Mouse (Mus musculus) ovary, postnatal 10 days (tissue): Measurements from ENCODE around the gene Tjp1.

Experiments
- DNase-seq: peaks from one replicate; pipeline ENCODE4 v3.0.0; 2022; ENCODE audit warnings: low spot score

The Tjp1 gene

GRCm38 (mm10) chr7:65431018-65431695 is 96.4 kb downstream of the Tjp1 start:
- no peak for DNase-seq

GRCm38 (mm10) chr7:65430401-65430800 is 97.2 kb downstream of the Tjp1 start:
- DNase-seq, result no peak

- DNase-seq, result no peak
Observed at GRCm38 (mm10) chr7:65424519-65424918, 103.1 kb downstream of the Tjp1 start.

DNA sequence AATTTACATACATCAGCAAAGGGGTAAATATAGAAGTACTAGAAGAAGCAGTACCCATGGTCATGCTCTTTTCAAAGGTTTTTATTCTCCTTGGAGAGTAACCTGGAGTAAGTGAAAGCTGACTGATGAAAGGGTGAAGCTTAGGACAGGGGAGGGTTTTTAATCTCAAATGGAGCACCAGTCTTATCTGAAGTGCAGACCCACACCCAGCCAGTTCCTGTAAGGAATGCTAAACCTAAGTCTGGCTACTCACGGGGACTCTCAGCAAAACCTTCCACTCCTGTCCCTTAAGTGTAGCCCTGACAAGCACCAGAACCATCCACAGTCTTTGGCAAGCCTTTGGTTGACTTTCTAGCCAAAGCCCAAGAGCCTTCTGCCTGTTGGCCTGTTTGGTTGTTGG is 105.1 kb downstream of the Tjp1 start:
- DNase-seq, result no peak

- no peak for DNase-seq
Observed at GRCm38 (mm10) chr7:65421451-65421850, 106.1 kb downstream of the Tjp1 start.

- no peak for DNase-seq
Observed at GRCm38 (mm10) chr7:65419926-65420325, 107.7 kb downstream of the Tjp1 start.

GRCm38 (mm10) chr7:65419012-65419411 is 108.6 kb downstream of the Tjp1 start:
- no peak for DNase-seq

GRCm38 (mm10) chr7:65418366-65418911 is 109.1 kb downstream of the Tjp1 start:
- no peak for DNase-seq

GRCm38 (mm10) chr7:65417231-65418100 is 110.1 kb downstream of the Tjp1 start:
- DNase-seq, result peak; percentile 38

DNA sequence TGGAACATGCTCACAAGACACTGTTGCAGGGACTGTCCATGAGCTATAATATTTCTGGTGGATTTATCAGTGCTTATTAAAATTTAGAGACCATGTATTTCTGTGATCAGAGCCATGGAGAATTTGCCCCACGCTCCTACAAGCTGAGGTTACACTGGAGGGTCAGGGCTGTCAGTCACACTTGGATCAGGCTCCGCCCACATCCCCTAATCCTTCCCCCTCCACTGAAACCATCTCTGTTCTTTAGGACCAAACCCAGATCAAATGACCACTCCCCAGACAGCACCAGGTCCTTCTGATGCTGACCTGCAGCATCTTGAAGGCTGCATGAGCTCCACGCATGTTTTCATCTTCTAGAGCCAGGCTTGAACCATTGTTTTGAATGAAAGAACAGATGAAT is 111.1 kb downstream of the Tjp1 start:
- DNase-seq, result no peak

DNA sequence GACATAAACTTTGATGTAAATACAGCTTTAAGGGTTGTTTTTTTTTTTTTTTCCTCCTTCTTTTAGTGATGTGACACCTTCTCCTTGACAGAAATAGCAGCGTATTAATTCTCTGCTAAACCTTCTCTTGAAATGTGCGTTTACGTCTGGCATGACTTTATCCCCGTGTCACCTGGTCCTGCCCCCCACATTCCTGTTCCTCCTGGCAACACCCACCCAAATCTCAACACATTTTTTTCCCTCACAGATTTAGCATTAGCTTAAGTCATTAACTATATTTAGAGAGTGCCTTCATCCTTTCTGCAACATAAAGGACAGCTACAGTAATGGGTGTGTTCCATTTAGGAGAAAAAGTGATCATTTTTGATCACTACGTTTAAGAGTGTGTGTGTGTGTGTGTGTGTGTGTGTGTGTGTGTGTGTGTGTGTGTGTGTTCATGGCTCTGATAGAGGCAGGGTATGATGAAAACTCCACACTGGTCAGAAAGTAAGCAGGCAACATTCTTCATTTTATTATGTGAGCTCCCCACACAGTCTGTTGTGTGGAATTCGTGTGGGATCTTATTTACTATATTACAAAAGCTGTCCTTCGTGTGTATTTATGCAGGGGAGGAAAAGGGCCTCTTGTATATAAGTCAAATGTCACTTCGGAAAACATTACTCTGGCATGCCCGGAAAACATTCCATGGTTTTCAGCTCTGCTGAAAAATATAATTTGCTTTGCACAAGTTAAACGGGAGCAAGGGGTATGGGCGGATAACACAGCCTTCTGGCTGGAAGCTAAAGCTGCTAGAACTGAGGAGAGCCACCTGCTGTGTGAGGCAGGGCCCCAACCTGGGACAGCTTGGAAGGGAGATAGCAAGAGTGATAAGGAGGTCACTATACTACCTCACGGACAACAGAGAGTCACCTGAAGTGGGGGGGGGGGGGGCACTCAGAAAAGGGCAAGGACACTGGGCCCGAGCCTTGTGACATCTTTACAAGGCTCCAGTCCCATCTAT is 113.3 kb downstream of the Tjp1 start:
- DNase-seq, result no peak

- no peak for DNase-seq
Observed at GRCm38 (mm10) chr7:65410668-65411067, 116.9 kb downstream of the Tjp1 start.

DNA sequence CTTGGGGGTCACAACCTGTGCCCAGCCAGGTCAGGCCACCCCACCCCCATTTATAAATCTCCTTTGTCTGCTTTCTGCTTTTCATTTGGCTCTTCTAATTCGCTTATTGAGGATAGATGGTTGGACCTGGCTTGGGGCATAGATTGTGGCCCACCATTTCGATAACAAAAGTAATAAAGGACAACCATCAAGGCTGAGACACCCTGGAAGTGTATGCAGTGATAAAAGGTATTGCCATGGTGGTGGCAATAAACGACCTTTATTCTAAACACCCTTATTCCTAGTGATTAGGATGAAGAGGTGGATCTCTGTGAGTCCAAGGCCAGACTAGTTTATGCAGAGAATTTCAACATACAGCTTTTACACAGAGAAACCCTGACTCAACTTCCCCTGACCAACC is 121.2 kb downstream of the Tjp1 start:
- DNase-seq, result no peak

DNA sequence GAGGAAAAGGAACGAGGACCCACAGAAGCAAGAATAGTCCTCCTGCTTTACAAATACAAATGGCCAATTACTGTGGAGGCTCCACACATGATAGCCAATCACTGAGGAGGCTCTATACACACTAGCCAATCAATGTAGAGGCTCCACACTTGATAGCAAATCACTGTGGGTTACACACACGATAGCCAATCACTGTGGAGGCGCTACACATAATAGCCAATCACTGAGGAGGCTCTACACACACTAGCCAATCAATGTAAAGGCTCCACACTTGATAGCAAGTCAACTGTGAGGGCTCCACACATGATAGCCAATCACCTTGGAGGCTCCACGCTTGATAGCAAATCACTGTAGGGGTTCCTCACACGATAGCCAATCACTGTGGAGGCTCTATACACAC is 125.1 kb downstream of the Tjp1 start:
- no peak for DNase-seq

DNA sequence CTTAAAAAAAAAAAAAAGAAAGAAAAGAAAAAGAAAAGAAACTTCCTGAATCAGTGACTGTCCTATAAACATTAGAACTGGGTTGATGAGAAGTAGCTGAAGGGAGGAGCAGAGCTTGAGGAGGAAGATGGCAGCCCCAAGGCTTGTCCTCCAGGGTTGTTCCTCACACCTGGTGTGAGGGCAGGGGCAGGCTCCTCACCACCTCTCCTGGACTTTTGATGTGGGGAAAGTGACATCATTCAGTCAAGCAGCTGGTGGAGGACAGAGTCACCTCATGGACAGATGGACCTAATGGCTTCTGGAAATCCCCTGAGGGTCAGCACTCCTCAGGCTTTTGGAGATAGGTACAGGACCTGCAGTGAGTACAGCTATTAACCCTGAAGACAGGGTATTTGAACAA is 126.0 kb downstream of the Tjp1 start:
- DNase-seq, result no peak

- DNase-seq, result no peak
Observed at GRCm38 (mm10) chr7:65395891-65396290, 131.7 kb downstream of the Tjp1 start.

GRCm38 (mm10) chr7:65395166-65395565 is 132.4 kb downstream of the Tjp1 start:
- DNase-seq, result no peak

GRCm38 (mm10) chr7:65394672-65395071 is 132.9 kb downstream of the Tjp1 start:
- no peak for DNase-seq

- no peak for DNase-seq
Observed at GRCm38 (mm10) chr7:65393704-65394452, 133.7 kb downstream of the Tjp1 start.

- no peak for DNase-seq
Observed at GRCm38 (mm10) chr7:65392986-65393385, 134.6 kb downstream of the Tjp1 start.

- DNase-seq, result no peak
Observed at GRCm38 (mm10) chr7:65389539-65389938, 138.0 kb downstream of the Tjp1 start.
